Mouse (Mus musculus) layer of hippocampus, adult 9-10 months (tissue): ENCODE data around the gene Nexn.

Experiments used
- DNase-seq: peaks from one replicate; pipeline ENCODE4 v3.0.0; 2022; ENCODE audit warnings: low spot score

The Nexn gene

DNA sequence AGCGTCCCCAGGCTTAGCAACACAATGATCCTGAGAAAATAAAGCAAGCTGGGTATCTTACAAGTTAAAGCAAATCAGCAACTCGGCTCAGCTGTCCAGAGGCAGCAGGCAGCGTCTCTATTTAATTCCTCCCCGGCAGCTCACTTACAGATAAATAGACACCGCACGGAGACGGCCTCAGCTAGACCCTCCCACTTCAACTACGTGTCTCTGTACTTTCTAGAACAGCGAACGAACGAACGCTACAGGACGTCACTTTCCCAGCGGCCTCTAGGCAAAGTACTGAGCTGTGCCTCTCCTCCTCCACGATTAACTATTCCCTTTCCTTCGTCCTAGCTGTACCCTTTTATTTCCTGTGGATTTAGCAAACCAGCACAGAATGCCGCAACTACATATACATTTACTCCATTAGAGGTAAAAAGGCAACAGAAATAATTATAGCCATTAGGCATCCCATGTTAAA lies 72.5 kb downstream of the Nexn start:
- DNase-seq, result peak; percentile 79

- DNase-seq, result no peak
Measured at GRCm38 (mm10) chr3:152193177-152193576, 73.0 kb downstream of the Nexn start.

DNA sequence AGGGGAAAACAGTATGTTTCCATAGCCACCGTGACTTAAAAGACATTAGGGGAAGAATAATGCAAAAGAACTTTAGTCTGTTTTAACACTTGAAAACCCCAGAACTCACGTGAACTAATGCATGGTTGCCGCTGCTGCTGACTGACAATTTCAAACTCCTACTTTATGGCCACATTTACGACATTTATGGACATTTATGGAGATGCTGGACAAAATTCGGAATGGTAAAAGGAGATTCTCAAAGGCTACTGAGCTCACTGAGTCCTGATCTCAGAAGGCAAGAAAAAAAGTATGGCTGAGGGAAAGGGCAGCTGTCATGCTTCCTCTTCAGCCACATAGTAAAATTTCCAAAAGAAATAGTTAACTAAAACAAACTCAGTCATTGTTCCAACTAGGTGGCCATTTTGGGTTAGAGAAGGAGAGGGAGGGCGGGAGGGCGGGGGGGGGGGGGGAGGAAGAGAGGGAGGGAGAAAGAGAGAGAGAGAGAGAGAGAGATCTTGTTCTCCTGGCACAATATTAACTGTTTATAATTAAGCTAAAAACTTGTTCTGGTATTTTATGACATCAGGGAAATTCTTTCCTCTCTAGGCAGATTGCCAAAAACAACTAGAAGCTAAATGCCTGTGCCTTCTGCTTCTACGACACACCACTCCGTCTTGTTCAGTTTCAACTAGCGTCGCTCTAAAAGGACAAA lies 73.8 kb downstream of the Nexn start:
- DNase-seq, result no peak

DNA sequence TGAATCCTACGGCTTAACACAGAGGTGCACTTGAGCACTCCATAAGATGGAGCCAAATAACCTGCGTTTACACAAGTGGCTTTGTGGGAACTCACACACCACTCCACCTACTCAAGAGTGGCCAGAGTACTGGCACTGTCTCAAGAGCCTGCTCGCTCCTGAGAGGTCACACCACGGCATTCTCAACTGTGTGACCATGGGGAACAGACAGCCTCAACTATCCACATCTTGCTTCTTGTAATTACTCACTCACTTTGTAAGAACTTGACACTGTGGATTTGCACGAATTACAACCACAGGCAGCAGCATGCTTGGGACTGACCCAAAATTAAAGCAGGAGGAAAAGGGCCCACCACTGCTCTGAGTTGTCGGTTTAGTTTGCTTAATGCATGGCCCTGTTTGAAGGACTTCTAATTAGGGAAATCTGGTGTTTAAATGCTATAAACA lies 74.3 kb downstream of the Nexn start:
- DNase-seq, result no peak

- DNase-seq, result no peak
Measured at GRCm38 (mm10) chr3:152190679-152191477, 75.3 kb downstream of the Nexn start.

GRCm38 (mm10) chr3:152189306-152189705 lies 76.8 kb downstream of the Nexn start:
- no peak for DNase-seq
